Mouse (Mus musculus): Measurements from ENCODE around the gene Inka2.

DNA sequence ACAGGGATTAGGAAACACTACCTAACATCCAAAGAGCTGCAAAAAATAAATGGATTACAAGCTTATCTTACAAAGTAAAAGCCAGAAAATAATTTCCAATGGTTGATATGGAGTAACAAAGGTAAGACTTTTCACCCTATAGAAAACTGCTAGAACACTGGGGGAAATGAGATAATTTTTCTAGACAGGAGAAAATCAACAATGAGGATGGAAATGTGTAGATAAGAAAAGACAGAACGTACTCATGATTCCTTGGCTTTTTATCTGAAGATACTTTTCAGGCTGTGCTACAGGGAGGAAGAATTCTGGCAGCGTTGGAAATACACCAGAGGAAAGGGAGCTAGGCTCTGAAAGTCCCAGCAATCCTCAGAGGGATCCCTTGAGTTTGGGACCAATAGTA lies 46.4 kb downstream of the Inka2 start:
- TF ChIP-seq POLR2A (IDR thresholded peaks at IDR 0.05; ENCODE audit: control insufficient read depth, low read depth, low read length): no peak
- no peak for TF ChIP-seq CTCF (IDR thresholded peaks at IDR 0.05; ENCODE audit: control insufficient read depth, insufficient read depth, insufficient replicate concordance, low read depth, low read length)

All from testis, adult 2 months (tissue).